Mouse (Mus musculus) midbrain, embryonic 11.5 days (tissue): ENCODE data around the gene Olfr1364. TPM values are rescaled to one million over a fixed set of nuclear protein-coding genes. Genes with fewer than 3 reads are reported as not detected.
A peak's percentile ranks its signal among the peaks of the same experiment; 100 is the strongest.

ENCODE experiments used
- ATAC-seq: fragments of 200-750 bp; cut with Nextera tagmentation; 2 replicates; pipeline ENCODE4 v1.8.0; 2017; ENCODE audit warnings: moderate TSS enrichment, moderate library complexity; ENCODE audit not compliant: low FRiP score
- DNase-seq: peaks from one replicate; pipeline ENCODE4 v3.0.0; 2015; ENCODE audit warnings: low spot score; ENCODE audit errors: missing footprints
- H3K27ac ChIP-seq: fragments of 300-500 bp; sonication (generic); 2 replicates; pipeline ENCODE4 v1.5.1; 2014; ENCODE audit warnings: low read depth, low read length
- H3K27me3 ChIP-seq: fragments of 300-500 bp; sonication (generic); 2 replicates; pipeline ENCODE4 v1.6.1; 2014; ENCODE audit warnings: mild to moderate bottlenecking, low read length, moderate library complexity, mixed read lengths; ENCODE audit not compliant: control insufficient read depth, insufficient read depth
- H3K36me3 ChIP-seq: fragments of 300-500 bp; sonication (generic); 2 replicates; pipeline ENCODE4 v1.6.1; 2014; ENCODE audit warnings: mild to moderate bottlenecking, low read length, moderate library complexity, mixed read lengths; ENCODE audit not compliant: control insufficient read depth, insufficient read depth
- H3K4me1 ChIP-seq: fragments of 300-500 bp; sonication (generic); 2 replicates; pipeline ENCODE4 v1.6.1; 2014; ENCODE audit warnings: low read length; ENCODE audit not compliant: control insufficient read depth, insufficient read depth
- H3K4me2 ChIP-seq: fragments of 300-500 bp; sonication (generic); 2 replicates; pipeline ENCODE4 v1.6.1; 2014; ENCODE audit warnings: mild to moderate bottlenecking, moderate library complexity
- H3K4me3 ChIP-seq: fragments of 300-500 bp; sonication (generic); 2 replicates; pipeline ENCODE4 v1.5.1; 2014; ENCODE audit warnings: low read depth, low read length
- H3K9ac ChIP-seq: fragments of 300-500 bp; sonication (generic); 2 replicates; pipeline ENCODE4 v1.6.1; 2014; ENCODE audit warnings: low read length
- H3K9me3 ChIP-seq: fragments of 300-500 bp; sonication (generic); 2 replicates; pipeline ENCODE4 v1.6.1; 2016; ENCODE audit warnings: low read length; ENCODE audit not compliant: control insufficient read depth
- WGBS: fragments of 180-500 bp; shearing (Covaris S2); extraction: QIAGEN DNeasy Blood & Tissue Kit; methylation state at CpG from one replicate; pipeline ENCODE4 v1.1.7; 2014; 5-methylcytosine and 5-hydroxymethylcytosine counted together
- polyA plus RNA-seq: library from polyadenylated mRNA; unstranded; fragments of >200 nt; fragmentation: Nextera tagmentation; extraction: Ambion mirVana; gene quantifications from 2 replicates; pipeline ENCODE4 v1.2.1, GENCODE M21; 2014

Gene Olfr1364
- not detected in 2 replicates for polyA plus RNA-seq

GRCm38 (mm10) chr13:21581659-21582058 is at the start of gene Olfr1364:
TSS of gene Olfr1364 (minus strand) at chr13:21581759.
- 92% methylated on average over 2 of the region's 2 CpGs for WGBS
- Histone ChIP-seq H3K9ac (no peak within 1 kb of the TSS), H3K4me1 (no peaks in the 10 kb centered on the region), H3K9me3 (no peaks in the 10 kb centered on the region), H3K4me3 (no peak within 1 kb of the TSS), H3K36me3 (no peaks in the 10 kb centered on the region), H3K4me2 (no peak within 1 kb of the TSS), H3K27me3 (no peaks in the 10 kb centered on the region), H3K27ac (no peak within 1 kb of the TSS)
- ATAC-seq (no peak), DNase-seq (no peak)

DNA sequence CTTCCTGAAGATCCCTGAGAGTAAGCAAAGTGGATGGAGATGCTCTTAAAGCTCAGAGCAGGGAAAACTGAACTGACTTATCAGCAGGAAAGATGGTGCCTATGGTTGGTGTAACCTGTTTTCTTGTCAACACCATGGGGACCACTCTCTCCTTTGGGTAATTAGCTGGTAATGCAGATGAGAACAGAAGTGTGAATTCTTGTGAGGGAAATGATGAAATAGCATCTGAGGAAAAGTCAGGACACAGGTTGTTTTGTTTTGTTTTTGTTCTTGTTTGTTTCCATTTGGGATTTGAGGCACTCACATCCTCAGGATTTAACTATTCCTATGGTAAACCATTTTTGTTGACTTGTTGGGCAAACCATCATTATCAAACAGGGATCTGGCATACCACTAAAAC is 32.4 kb upstream of the Olfr1364 start, which contains the start of gene Olfr1362:
Gene Olfr1362 (minus strand): TSS at position 101 of the 400 bp plus-strand sequence.
- Histone ChIP-seq H3K27me3 (no peaks in the 10 kb centered on the region), H3K4me2 (no peak within 1 kb of the TSS), H3K4me1 (no peaks in the 10 kb centered on the region), H3K9ac (no peak within 1 kb of the TSS), H3K4me3 (no peak within 1 kb of the TSS), H3K27ac (no peak within 1 kb of the TSS), H3K9me3 (no peaks in the 10 kb centered on the region), H3K36me3 (no peaks in the 10 kb centered on the region)
- ATAC-seq (no peak), DNase-seq (no peak)

- peak; percentile 40; the same call in 1 of the 2 replicates for ATAC-seq
- H3K4me3 ChIP-seq = no peak overlapping the region
- 56% methylated on average over 2 of the region's 2 CpGs for WGBS
Observed at GRCm38 (mm10) chr13:21591618-21592017, 10.1 kb upstream of the Olfr1364 start.

DNA sequence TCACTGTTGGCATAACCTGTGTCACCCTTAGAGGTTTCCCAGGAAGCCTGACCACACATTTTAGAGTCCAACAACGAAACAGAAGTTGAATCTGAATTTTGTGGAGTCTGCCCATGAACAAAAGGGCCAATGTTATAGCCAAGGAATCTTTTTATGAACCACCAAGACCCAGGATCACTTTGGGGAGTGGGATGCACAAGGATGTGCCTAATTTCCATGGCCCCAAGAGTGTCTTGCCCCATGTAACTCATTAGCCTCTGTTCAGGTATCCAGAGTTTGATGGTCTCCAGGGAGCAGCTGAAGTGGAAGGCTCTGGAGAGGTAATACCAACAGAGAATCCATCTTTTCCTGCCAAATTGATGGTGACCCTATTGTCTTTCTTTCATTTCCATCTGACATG is 21.8 kb downstream of the Olfr1364 start, which contains the start of gene Olfr1535:
Gene Olfr1535 (minus strand): TSS at position 101 of the 400 bp plus-strand sequence.
- 61% methylated on average over 1 of the region's 1 CpGs for WGBS
- Histone ChIP-seq H3K36me3 (no peaks in the 10 kb centered on the region), H3K4me3 (no peak within 1 kb of the TSS), H3K9ac (no peak within 1 kb of the TSS), H3K27ac (no peak within 1 kb of the TSS), H3K4me1 (no peaks in the 10 kb centered on the region), H3K27me3 (no peaks in the 10 kb centered on the region), H3K9me3 (no peaks in the 10 kb centered on the region), H3K4me2 (no peak within 1 kb of the TSS)
- no peak for DNase-seq
- ATAC-seq = no peak

More at GRCm38 (mm10) chr13:21591618-21592017, 10.1 kb upstream of the Olfr1364 start:
- Histone ChIP-seq H3K27me3 (no peaks in the 10 kb centered on the region), H3K9ac (no peak overlapping the region), H3K4me2 (no peak overlapping the region), H3K36me3 (no peaks in the 10 kb centered on the region), H3K9me3 (no peaks in the 10 kb centered on the region), H3K27ac (no peak overlapping the region), H3K4me1 (no peaks in the 10 kb centered on the region)
- DNase-seq = no peak

- DNase-seq (no peak), ATAC-seq (no peak)
- H3K27me3 ChIP-seq = no peaks in the 10 kb centered on the region
- no peaks in the 10 kb centered on the region for H3K36me3 ChIP-seq
- no peak overlapping the region for H3K9ac ChIP-seq
- WGBS = 71% methylated on average over 3 of the region's 3 CpGs
- H3K9me3 ChIP-seq = no peaks in the 10 kb centered on the region
- no peak overlapping the region for H3K27ac ChIP-seq
- H3K4me2 ChIP-seq = no peak overlapping the region
- no peak overlapping the region for H3K4me3 ChIP-seq
- no peaks in the 10 kb centered on the region for H3K4me1 ChIP-seq
Observed at GRCm38 (mm10) chr13:21550416-21551110, 31.0 kb downstream of the Olfr1364 start.

GRCm38 (mm10) chr13:21549487-21549886 is 32.1 kb downstream of the Olfr1364 start:
- WGBS = 94% methylated on average over 3 of the region's 3 CpGs
- H3K9ac ChIP-seq = no peak overlapping the region
- no peak for DNase-seq
- H3K4me2 ChIP-seq = no peak overlapping the region
- no peaks in the 10 kb centered on the region for H3K4me1 ChIP-seq
- no peaks in the 10 kb centered on the region for H3K9me3 ChIP-seq
- no peaks in the 10 kb centered on the region for H3K36me3 ChIP-seq
- no peak overlapping the region for H3K4me3 ChIP-seq
- no peak overlapping the region for H3K27ac ChIP-seq
- ATAC-seq = no peak
- H3K27me3 ChIP-seq = no peaks in the 10 kb centered on the region

GRCm38 (mm10) chr13:21542708-21543107 is 38.9 kb downstream of the Olfr1364 start, which contains the start of gene Olfr1366:
TSS of gene Olfr1366 (minus strand) at chr13:21542808.
- WGBS = 68% methylated on average over 1 of the region's 1 CpGs
- no peak within 1 kb of the TSS for H3K4me3 ChIP-seq
- DNase-seq = no peak

DNA sequence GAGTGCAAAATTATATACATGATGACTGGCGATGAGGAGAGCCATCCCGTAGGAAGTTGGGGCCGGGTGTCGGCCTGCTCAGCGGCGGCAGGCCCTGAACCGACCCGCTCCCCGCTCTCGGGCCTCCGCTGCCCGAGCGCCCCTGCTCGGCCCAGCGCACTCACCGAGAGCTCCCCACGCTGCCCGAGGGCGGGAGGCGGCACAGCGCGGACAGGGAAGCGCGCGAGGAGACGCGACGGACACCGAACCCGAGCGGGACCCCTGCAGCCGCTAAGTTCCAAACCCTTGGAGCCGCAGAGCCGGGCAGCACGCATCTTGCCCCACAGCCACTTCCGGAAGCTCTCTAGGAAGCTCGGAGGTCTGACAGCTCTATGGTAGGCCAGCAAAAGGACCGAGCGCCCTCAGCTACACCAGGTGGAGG is 50.8 kb downstream of the Olfr1364 start, which contains the start of gene Zkscan8:
Gene Zkscan8 (minus strand): TSS at position 340 of the 421 bp plus-strand sequence.
- Histone ChIP-seq H3K4me3 (peak within 1 kb of the TSS; percentile 84), H3K9ac (peak within 1 kb of the TSS; percentile 98), H3K4me1 (0 out of 2 replicates have a peak, but pooled peaks cover 2% of the 10 kb centered on the region), H3K36me3 (peaks cover 2% of the 10 kb centered on the region; the same call in 1 of the 2 replicates), H3K9me3 (no peaks in the 10 kb centered on the region), H3K27ac (peak within 1 kb of the TSS; percentile 90), H3K4me2 (peak within 1 kb of the TSS; percentile 62), H3K27me3 (no peaks in the 10 kb centered on the region)
- ATAC-seq (peak; percentile 99), DNase-seq (peak; percentile 99)
- WGBS = under 1% methylated on average over 39 of the region's 39 CpGs

More at GRCm38 (mm10) chr13:21542708-21543107, 38.9 kb downstream of the Olfr1364 start, which contains the start of gene Olfr1366:
- no peak for ATAC-seq
- Histone ChIP-seq H3K9ac (no peak within 1 kb of the TSS), H3K4me2 (no peak within 1 kb of the TSS), H3K27ac (no peak within 1 kb of the TSS), H3K9me3 (no peaks in the 10 kb centered on the region), H3K27me3 (no peaks in the 10 kb centered on the region), H3K4me1 (no peaks in the 10 kb centered on the region), H3K36me3 (no peaks in the 10 kb centered on the region)

GRCm38 (mm10) chr13:21530136-21530535 is 51.4 kb downstream of the Olfr1364 start:
- ATAC-seq (no peak), DNase-seq (peak; percentile 88)
- peak overlapping the region; percentile 84; the same call in 1 of the 2 replicates for H3K4me3 ChIP-seq
- peak overlapping the region; percentile 62 for H3K4me2 ChIP-seq
- no peaks in the 10 kb centered on the region for H3K27me3 ChIP-seq
- no peaks in the 10 kb centered on the region for H3K9me3 ChIP-seq
- H3K9ac ChIP-seq = peak overlapping the region; percentile 44; the same call in 1 of the 2 replicates
- H3K27ac ChIP-seq = no peak overlapping the region
- H3K36me3 ChIP-seq = peaks cover 3% of the 10 kb centered on the region; the same call in 1 of the 2 replicates
- WGBS = 55% methylated on average over 7 of the region's 7 CpGs
- 0 out of 2 replicates have a peak, but pooled peaks cover 2% of the 10 kb centered on the region for H3K4me1 ChIP-seq
